Mouse (Mus musculus): ENCODE measurements at regions not wholly inside any gene's neighbourhood (a gene's known extent, or its start where the extent isn't known, plus 50 kb on each side); places are given as distances from the start of the nearest gene placed in this dataset.

DNA sequence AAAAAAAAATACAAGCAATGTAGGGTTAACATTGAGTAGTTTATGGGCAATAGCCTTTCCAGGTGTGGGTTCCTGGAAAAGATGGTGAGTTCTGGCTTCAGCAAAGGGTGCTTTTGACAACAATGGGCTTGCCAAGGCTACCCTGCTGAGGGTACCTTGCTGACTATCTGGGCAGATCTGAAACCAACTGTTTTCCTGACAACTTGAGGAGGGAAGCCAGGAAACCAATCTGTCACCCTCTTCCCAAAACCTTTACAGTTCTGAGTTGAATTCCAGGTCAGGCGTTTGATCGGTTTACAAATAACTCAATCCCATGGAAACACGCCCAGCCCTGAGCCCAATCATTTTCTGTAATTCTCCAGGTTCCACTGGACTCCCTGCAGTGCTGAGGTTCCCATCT, 336.6 kb downstream of the Prdm2 start:
- DNase-seq (ENCODE audit: extremely low read depth) = no peak
- Histone ChIP-seq H3K9me3 (replicated peaks; ENCODE audit: low read length) (peaks cover 81% of the 10 kb centered on the region), H3K4me2 (ENCODE audit: insufficient read depth, low read depth, poor library complexity, severe bottlenecking) (no peak overlapping the region), H3K4me1 (ENCODE audit: control insufficient read depth in 1 of 2, insufficient read depth in 2 of 2) (no peaks in the 10 kb centered on the region), H3K9ac (ENCODE audit: insufficient read depth, low read depth) (no peak overlapping the region), H3K79me2 (replicated peaks; ENCODE audit: control insufficient read depth, extremely low read depth, insufficient read depth, poor library complexity, severe bottlenecking) (no peaks in the 10 kb centered on the region), H3K27me3 (replicated peaks) (no peaks in the 10 kb centered on the region), H3K4me3 (replicated peaks in 1 of 3; ENCODE audit: low read depth in 2 of 3, low read length in 2 of 3, poor library complexity in 1 of 3) (no peak overlapping the region), H3K36me3 (replicated peaks in 1 of 2; ENCODE audit: control insufficient read depth in 1 of 2, insufficient read depth in 1 of 2, low read length in 1 of 2) (no peaks in the 10 kb centered on the region), H3K27ac (ENCODE audit: insufficient read depth, low read depth) (no peak overlapping the region)
- in situ Hi-C loops (cut with MboI; ENCODE audit: low pct_ligation_motif_present, low pct_unique_long_range_greater_than_20kb, low sequenced_read_pairs) = no loop called here
- no peak for TF ChIP-seq ZNF384 (IDR thresholded peaks at IDR 0.05; ENCODE audit: low read depth, low read length)
- no peak for TF ChIP-seq JUND (conservative IDR thresholded peaks at IDR 0.05; ENCODE audit: low read depth, low read length)
- TF ChIP-seq CHD1 (IDR thresholded peaks at IDR 0.05; ENCODE audit: low read depth, low read length) = no peak
- TF ChIP-seq USF1 (IDR thresholded peaks at IDR 0.05; ENCODE audit: low read depth, low read length) = no peak
- TF ChIP-seq NELFE (IDR thresholded peaks at IDR 0.05; ENCODE audit: low read depth, low read length) = no peak
- no peak for TF ChIP-seq TCF12 (IDR thresholded peaks at IDR 0.05; ENCODE audit: low read depth, low read length)
- dilution Hi-C loops (cut with MboI; ENCODE audit: extremely low pct_ligation_motif_present, extremely low pct_unique_long_range_greater_than_20kb, low sequenced_read_pairs) = no loop called here

DNA sequence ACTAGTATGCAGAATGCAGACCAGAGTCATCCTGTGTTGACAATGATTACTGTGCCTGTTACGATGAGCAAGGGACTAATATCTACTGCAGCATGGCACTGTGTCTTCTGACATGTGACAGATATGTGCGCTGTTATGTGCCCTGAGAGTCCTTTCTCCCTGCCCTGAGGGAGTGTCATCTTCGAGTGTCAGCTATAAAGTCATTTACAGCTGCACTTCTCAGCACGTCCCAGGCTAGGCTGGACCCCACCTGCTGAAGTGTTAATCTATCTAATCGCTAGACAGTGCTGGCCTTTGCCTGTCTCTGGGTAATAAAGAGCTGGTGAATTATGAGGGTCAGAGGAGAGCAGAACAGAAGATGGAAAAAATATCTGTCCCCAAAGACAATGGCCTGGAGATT, 337.7 kb downstream of the Prdm2 start:
- peaks cover 83% of the 10 kb centered on the region for H3K9me3 ChIP-seq (replicated peaks; ENCODE audit: low read length)
- in situ Hi-C loops (cut with MboI; ENCODE audit: low pct_ligation_motif_present, low pct_unique_long_range_greater_than_20kb, low sequenced_read_pairs) = no loop called here
- no peak overlapping the region for H3K4me3 ChIP-seq (replicated peaks in 1 of 3; ENCODE audit: low read depth in 2 of 3, low read length in 2 of 3, poor library complexity in 1 of 3)
- H3K79me2 ChIP-seq (replicated peaks; ENCODE audit: control insufficient read depth, extremely low read depth, insufficient read depth, poor library complexity, severe bottlenecking) = no peaks in the 10 kb centered on the region
- H3K4me1 ChIP-seq (ENCODE audit: control insufficient read depth in 1 of 2, insufficient read depth in 2 of 2) = no peaks in the 10 kb centered on the region
- H3K27me3 ChIP-seq (replicated peaks) = no peaks in the 10 kb centered on the region
- no peaks in the 10 kb centered on the region for H3K36me3 ChIP-seq (replicated peaks in 1 of 2; ENCODE audit: control insufficient read depth in 1 of 2, insufficient read depth in 1 of 2, low read length in 1 of 2)
- DNase-seq (ENCODE audit: extremely low read depth) = no peak
- H3K4me2 ChIP-seq (ENCODE audit: insufficient read depth, low read depth, poor library complexity, severe bottlenecking) = no peak overlapping the region
- dilution Hi-C loops (cut with MboI; ENCODE audit: extremely low pct_ligation_motif_present, extremely low pct_unique_long_range_greater_than_20kb, low sequenced_read_pairs) = no loop called here
- H3K9ac ChIP-seq (ENCODE audit: insufficient read depth, low read depth) = no peak overlapping the region
- TF ChIP-seq ZMIZ1 (IDR thresholded peaks at IDR 0.05; ENCODE audit: low read depth, low read length) (no peak), ZC3H11A (IDR thresholded peaks at IDR 0.05; ENCODE audit: low read depth, low read length) (no peak), HCFC1 (IDR thresholded peaks at IDR 0.05; ENCODE audit: low read depth, low read length) (no peak), ELF1 (IDR thresholded peaks at IDR 0.05; ENCODE audit: low read depth, low read length) (no peak), ZNF384 (IDR thresholded peaks at IDR 0.05; ENCODE audit: low read depth, low read length) (no peak), CHD1 (IDR thresholded peaks at IDR 0.05; ENCODE audit: low read depth, low read length) (no peak), SIN3A (IDR thresholded peaks at IDR 0.05; ENCODE audit: low read length) (no peak), PAX5 (IDR thresholded peaks at IDR 0.05; ENCODE audit: low read length) (no peak), MXI1 (IDR thresholded peaks at IDR 0.05; ENCODE audit: low read depth, low read length) (no peak), MAX (IDR thresholded peaks at IDR 0.05; ENCODE audit: low read length) (no peak), NELFE (IDR thresholded peaks at IDR 0.05; ENCODE audit: low read depth, low read length) (no peak), ZKSCAN1 (IDR thresholded peaks at IDR 0.05; ENCODE audit: borderline replicate concordance, low read depth, low read length) (no peak), USF1 (IDR thresholded peaks at IDR 0.05; ENCODE audit: low read depth, low read length) (no peak), POLR2A (IDR thresholded peaks at IDR 0.05; ENCODE audit: low read depth, low read length) (no peak), CHD2 (IDR thresholded peaks at IDR 0.05; ENCODE audit: low read length) (no peak), JUN (IDR thresholded peaks at IDR 0.05; ENCODE audit: insufficient read depth, low read depth, low read length) (no peak), GABPA (IDR thresholded peaks at IDR 0.05; ENCODE audit: insufficient replicate concordance, low read depth, low read length) (no peak)
- no peak overlapping the region for H3K27ac ChIP-seq (ENCODE audit: insufficient read depth, low read depth)

Measured in CH12.LX (cell line).